Mouse (Mus musculus) cerebellum, adult 9-10 months (tissue): ENCODE measurements around the gene Pex14.

Experiments
- DNase-seq: peaks from one replicate; pipeline ENCODE4 v3.0.0; 2022

Gene Pex14

DNA sequence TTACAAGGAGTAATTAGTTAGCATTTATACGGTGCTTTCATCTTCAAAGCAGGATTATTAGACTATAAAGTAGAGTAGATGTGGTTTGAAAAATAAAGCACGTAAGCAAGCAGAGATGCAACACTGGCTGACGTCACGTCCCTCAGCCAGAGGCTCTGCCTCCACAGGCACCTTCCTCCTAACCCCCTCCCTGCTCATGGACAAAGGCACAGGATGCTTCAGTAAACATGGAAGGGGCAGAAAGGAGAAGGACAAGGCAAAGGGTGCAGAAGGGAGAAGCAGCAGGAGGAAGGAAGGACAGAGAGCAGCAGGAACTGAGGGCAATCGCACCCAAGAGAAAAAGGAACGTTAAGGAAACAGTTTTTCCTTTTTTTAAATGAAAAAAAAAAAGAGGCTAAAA, 43.8 kb downstream of the Pex14 start:
- no peak for DNase-seq

DNA sequence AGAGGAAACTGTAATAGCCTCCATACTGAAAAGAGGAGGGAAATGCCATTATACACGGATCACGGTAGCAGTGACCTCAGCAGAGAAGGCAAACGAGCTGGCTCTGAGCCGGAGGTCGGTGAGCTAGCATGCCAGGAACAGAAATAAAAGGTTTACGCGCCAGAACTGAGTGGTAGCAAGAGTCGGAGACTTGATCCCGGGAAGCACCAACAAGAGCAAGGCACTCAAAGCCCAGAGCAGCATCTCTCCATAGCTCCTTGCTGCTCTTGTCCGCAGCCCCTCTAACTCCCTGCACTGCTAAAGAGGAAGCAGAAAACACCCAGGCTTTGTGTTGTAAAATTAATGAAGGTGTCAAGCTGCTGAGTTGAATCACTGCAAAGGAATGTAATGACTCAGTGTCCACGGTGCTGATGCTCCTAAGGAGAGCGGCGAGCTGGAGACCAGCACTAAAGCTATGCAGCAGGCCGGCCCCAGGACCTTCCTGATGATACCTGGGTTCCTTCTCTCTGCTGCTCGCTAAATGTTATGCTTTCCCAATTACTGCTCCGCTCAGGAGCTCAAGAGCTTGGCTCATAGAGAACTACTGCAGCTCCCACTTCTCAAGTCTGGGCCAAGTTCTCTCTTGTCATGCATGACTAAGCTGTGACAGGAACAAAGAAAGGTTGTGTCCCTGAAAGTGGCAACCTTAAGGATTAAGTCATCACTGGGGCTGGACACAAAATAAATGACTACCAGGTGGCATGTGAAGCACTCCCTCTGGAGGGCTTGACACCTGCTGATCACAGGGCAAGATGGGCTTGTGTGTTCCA, 50.1 kb downstream of the Pex14 start:
- DNase-seq: no peak

DNA sequence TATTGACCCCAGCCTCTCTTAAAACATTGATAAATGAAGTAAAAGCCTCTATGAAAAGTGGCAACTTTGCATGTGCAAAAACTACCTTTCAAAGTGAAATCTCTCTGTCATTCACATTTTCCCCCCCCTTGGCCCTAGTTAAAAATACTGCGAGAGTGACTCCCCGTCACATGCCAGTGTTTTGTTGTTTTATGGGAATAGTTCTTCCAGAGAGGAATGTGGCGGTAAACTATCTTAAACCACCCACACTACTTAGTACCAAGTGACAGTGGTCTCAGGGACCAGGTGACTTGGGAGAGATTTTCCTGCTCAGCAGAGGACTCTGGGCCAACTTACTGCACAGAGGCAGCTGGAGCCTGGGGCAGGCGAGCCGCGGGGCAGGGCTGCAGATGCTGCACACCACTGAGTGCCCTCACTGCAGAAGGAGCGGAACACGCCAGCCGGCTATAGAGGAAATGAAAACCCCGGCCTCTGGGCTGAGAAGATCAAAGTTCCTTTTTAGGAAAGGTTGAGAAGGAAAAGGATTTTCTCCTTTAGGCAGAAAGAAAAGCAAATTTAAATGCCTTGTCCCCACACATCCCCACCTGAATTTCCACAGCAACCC, 50.9 kb downstream of the Pex14 start:
- DNase-seq: no peak

DNA sequence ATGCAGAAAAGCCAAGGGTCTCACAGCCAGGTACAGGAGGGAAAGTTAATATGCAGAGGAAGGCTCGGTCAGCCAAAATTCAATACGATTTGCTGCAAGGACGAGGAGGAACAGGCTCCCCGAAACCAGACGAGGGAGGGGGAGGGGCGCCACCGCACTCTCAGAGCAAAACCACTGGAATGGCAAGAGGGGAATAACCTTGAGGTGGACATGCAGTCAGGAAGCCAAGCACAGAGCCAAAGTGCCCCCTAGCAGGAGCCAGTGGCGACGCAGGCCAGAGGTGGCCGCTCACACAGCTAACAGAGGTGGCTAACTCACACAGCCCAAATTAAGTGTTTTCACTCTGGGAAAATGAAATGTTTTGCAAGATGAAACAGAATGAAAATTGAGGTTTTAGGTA, 52.3 kb downstream of the Pex14 start:
- DNase-seq: no peak

DNA sequence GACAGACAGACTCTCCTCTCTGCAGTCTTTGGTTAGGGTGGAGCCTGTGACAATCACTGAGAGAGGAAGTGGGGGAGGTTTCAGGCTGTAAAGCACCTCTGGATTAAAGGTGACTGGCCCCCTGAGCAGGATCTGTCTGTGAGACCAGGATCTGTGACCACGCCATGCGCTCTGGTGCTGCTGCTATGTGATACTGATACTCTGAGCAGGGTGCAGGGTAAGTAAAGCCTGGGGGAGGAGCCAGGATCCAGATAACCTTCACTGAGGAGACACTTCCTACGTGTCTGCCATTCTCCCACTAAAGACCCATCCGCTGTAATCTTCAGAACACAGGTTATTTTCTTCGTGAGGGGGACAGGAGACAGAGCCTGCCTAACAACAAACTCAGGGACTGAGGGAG, 53.8 kb downstream of the Pex14 start:
- DNase-seq: no peak

DNA sequence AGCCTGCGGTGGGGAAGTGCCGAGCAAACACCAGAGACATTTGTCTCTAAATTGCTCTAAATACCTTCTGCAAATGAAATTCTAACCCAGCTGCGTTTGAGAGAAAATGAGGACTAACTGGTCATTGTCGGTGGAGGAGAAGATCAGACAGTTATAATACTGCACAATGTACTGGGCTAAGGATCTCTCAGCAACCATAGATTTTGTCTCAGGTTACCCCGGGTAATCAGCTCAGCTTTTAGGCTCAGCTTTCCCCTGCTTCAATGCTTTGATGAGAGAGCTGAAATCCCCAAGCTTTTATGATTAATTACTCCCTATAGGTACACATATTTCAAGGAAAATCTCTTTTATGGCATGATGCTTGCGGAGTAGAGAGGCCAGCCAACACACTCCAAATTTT, 59.4 kb downstream of the Pex14 start:
- no peak for DNase-seq

DNA sequence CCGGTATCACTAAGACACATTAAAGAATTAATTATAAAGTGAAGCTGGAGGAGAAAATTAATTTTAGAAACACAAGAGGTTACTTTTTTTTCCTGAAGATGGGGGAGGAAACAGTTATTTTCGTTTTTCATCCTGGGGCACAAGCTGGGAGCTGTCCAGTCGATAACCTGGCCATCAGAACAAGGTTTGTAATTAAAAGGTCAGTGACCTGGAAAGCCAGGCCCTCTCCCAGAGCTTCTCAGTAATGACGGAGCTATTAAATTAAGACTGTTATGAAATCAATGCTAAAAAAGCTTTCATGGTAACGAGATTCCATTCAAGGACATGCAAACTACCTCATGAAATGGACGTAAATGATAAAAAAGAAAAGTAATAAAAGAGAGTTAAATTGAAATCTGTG, 62.0 kb downstream of the Pex14 start:
- DNase-seq: no peak

DNA sequence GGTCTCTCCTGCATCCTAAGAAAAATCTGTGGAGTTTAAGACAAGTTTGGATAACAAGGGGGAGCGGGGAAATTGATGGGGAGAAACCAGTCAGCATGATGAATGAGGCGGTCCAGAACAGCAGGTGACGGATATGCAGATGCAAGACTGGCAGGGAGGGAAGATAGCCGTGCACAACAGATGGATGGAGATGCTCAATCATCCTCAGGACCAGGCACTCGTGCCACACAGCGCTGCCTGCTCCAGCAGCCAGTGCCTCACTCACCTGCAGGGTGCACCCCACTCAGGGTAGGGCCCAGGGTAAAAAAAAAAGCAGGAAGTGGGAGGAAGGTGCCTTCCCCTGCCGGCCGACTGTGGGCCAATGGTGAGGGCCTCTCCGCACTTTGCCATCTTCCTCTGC, 63.1 kb downstream of the Pex14 start:
- no peak for DNase-seq

DNA sequence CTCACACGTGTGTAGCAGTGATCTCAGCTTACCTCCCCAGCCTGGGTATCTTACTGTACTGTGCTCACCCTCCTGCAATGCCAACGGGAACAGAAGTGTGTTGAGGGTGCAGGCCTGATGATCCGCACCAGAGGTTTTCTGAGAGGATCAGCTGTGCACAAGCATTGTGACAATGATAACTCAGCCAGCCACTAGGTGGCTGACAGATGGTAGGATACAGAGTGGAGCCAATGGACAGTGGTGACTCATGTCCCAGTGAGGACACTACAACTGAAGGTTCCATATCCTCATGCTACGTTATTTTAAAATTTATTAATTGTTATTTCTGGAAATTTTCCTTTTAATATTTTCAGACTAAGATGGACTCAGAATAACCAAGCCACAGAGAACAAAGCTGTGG, 68.2 kb downstream of the Pex14 start:
- no peak for DNase-seq

DNA sequence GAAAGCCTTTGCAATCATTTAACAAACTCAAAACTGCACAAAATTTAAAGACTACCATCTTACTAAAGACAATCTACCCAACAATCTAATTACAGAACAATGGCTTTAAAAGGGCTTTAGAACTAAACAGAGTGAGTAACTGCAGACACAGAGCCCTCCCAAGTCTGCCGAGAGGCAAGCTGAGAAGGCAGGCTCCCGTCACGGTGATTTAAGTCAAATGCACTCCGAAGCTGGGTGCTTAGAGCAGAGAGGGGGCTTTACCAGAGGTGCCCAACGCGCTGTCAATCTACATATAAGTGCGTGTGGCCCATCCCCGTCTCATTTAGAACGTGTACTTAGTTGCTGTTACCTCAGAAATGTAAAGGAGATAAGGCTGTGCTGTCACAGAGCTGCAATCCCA, 72.1 kb downstream of the Pex14 start:
- DNase-seq: no peak

DNA sequence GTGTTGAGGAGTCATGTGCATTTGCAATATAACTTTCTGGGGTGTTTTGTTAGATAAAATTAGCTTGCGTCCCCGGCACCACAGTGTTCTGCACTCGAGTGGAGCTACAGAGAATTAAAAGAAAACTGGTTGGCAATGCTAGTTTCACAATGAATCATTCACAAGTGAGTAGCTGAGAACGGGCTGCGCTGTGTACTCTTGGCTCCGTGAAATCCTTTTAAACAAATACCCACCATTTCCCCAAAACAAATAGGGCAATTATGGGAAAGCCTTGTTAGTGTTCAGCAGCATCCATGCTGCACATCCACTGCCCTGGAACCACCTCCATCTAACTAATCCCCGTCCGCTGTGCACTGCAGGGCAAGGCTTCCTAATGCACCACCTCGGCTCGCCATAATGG, 74.4 kb downstream of the Pex14 start:
- DNase-seq: no peak

DNA sequence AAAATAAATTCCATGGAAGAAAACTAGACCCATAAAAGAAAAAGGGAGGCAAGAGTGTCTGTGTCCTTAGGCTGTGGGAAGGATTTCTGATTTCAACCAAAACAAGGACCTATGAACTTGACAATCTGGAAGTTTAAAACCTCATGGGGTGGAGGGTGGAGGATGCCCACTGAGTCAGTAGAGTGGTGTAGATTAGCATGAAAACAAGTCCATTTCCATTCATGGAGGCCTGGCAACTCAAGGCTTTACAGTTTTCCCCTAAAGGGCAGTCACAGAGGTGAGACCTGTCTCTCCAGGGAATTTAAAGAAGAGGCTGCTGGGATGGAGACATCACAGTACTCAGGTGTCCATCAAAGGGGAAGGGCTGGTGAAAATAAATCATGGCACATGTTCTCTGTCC, 78.7 kb downstream of the Pex14 start:
- no peak for DNase-seq

DNA sequence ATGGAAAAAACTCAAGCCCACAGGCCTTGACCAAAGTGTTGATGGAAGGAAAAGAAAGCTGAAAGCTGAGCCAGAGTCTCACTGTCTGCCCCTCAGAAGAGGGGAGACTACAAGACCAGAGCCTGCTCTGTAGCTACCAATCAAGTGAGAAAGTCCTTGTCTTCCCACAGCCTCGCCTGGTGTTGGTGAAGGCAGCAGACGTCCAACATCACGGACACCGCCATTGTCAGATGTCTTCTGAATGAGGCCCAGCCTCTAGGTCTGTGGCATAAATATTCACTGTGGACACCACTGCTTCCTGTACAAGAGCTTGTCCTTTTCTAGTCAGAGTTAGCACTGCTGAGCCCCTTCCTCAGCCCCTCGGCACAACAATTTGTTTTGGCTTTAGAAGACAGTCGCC, 80.2 kb downstream of the Pex14 start:
- no peak for DNase-seq

DNA sequence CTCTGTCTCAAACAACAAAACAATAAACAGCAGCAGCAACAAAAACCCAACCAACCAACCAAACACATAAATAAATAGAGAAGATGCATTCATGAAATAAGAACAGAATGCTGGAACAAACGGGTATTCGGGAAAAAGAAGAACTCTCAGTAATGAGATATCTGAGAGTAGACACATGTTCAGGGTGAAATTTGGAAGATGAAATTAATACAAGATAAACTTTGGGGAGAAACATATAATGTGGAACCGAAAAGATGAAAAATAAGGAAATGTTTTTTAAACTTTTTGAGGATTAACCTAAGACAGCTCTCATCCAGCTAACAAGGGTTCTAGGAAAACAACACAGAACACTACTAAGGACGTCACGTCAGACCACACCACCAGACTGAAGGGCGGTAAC, 92.9 kb downstream of the Pex14 start:
- no peak for DNase-seq

DNA sequence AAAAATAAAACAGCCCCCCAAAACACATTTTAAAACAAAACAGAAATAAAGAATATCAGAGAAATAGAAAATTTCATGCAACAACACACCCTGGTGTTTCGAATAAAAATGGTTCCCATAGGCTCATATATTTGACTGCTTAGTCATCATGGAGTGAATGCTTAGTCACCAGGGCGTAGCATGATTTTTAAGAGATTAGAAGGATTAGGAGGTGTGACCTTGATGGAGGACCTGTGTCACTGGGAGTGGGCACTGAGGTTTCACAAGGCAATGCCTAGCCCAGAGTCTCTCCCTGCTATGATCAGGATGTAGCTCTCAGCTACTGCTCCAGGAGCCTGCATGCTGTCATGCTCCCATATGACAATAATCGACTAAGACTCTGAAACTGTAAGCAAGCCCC, 93.6 kb downstream of the Pex14 start:
- no peak for DNase-seq

DNA sequence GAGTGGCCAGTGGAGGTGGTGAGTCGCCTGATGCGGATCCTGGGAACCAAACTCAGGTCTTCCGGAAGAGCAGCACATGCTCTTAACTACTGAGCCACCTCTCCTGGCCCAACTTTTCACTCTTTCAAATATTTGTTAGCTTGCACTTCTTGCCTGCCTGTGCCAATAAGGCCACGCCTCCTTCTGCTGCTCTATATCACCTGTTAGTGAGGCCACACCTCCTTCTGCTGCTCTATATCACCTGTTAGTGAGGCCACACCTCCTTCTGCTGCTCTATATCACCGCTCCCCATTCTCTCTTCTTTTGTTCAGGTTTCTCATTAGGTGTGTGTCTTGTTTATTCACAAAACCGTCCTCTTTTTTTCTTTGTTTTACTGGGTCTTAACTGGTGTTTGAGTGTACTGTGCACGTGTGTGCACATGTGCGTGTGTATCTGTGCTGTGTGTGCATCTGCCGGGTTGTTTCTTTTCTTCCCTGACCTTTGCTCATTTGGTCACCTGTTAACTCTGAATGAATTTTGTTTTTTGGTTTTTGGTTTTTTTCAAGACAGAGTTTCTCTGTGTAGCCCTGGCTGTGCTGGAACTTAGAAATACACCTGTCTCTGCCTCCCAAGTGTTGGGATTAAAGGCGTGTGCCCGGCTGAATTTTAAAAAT, 97.1 kb downstream of the Pex14 start:
- DNase-seq: no peak

DNA sequence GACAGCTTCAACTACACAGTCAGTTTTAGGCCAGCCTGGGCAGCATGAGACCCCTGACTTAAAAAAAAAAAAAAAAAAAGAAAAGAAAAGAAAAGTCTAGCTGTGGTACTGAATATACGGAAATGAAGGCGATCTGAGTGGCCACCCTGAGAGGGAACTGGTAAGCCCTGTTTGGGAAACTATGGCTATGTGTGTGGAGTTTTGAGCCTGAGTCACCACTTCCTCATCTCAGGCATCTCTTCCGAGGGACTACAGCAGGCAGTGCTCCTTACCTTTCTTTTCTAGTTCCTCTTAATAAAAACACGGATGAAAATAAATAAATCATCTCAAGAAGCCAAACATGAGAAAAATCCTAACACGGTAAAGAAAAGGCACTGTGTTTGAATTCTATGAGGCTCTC, 98.2 kb downstream of the Pex14 start:
- no peak for DNase-seq

DNA sequence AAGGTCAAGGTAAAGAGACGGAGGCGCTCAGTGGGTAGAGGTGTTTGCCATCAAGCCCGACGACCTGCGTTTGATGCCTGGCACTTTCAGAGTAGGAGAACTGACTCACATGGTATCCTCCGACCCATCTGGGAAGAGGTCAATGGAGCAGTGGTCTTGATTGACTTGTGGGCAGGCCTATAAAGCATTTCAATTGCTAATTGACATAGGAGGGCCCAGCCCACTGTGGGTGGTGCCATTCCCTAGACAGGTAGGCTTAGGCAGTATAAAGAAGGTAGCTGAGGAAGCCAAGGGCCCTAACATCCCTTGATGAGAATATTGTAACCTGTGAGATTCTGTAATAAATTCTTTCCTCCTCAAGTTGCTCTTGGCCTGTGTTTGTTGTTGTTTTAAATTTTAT, 98.9 kb downstream of the Pex14 start:
- no peak for DNase-seq

DNA sequence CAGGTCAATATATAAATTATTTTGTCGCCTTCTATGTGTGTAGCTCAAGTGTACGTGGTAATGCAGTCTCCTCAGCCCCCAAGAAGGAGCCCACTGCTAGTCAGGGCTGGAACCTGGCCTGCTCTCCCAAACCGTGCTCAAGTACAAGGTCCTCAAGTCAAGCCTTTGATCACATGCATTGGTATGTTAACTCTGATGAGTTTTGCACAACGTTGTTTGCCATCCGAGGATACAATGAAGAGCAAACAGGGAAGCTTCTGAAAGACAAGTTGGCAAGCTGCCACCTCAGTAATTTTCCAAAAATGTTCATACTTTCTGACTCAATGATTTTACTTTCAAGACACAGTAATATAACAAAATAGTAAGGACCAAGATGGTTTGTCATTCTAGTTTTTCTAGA, 105.7 kb downstream of the Pex14 start:
- no peak for DNase-seq

DNA sequence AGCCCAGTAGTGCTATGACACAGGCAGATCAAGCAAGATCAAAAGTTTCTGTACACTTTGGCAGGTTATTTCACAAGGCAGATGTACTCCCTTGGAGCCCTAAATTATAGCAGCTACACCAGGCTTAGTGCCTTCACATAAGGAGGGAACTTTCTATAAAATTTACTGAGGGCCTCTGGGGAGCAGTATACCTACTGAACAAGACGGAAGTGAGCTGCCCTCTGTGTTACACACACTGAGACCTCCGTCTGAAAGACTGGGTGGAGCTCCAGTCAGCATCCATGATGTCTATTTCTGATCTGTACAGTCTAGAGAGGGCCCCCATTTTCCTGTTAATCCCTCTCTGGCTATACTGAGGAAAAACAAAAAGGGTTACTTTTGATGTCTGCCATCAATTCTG, 109.6 kb downstream of the Pex14 start:
- no peak for DNase-seq

DNA sequence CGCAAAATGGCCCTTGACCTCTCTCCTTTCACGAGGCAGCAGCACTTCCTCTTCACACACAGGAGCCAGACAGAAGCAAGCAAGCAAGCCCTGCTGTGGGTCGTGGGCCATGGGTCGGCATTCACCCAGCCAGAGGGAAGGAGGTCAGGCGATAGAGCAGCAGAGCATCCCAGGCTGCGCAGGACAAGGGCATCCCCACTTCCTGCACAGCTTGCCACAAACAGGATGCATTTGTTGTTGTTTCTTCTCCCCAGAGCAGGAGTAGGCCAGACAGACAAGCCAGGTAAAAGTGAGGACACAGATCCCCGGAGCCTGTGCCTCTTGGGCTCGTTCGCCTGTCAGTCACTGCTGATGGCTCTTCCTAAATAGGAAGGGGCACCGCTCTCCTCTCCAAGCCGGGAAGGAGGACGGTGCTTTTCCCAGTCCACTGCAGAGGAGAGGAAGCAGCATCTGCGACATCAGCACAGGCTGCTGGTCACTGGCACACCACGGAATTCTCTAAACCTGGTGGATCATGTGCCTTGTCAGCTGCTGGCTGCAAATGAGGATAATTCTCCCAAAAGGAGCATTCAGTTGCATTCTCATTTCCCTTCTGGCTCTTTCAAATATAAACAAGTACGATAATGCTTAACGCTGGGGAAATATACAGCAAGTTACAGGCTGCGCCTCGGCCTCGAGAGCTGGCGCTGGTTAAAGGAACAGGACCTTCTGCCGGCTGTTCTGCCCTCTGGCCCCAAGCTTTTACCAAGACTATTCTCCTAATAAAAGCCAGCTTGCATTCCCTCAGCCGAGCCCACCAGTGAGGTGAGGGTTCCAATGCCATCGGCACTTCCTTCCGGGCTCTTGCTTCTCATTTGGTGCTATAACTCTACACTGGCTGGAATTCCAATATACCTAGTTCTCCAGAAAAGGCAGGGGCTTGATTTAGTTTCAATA, 113.9 kb downstream of the Pex14 start:
- DNase-seq: no peak

DNA sequence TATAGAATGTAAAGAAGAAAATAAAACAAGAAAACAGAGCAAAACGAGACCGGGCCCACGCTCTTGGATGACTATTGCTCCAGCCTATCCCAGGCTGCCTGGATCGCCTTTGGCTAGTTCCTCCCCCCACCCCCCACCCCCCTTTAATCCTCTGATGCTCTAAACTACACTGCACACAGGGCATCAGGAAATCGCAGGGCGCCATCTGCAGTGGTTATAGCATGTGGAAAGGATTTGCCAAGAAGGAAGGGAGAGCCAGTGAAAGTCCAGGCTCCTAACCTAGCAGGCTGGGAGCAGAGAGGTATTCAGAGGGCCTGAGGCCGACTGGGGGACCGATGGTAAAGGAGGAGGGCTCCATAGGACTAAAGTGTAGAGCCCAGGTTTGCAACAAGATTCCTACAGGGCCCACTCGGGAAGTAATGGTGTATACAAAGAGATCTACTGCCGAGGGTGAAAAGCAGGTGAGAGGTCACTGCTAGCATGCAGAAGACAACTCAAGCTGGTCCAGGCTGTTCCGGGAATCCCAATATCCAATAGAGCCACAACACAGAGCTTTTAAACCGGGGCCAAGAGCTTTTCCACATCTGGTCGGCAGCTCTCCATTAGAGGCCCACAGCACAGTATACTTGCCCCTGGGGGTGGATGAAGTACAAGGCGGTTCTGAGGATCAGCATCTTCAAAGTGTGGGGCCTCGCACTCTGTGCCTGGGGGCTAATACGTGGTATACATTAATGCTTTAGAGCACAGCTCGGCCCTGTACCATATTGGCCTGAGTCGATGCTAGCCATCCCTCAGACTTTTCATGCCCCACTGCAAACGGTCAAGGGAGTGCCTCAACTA, 114.8 kb downstream of the Pex14 start:
- no peak for DNase-seq
